Mouse (Mus musculus): ENCODE measurements at regions not wholly inside any gene's neighbourhood (a gene's known extent, or its start where the extent isn't known, plus 50 kb on each side); places are given as distances from the start of the nearest gene placed in this dataset.
A peak's percentile ranks its signal among the peaks of the same experiment; 100 is the strongest.

DNA sequence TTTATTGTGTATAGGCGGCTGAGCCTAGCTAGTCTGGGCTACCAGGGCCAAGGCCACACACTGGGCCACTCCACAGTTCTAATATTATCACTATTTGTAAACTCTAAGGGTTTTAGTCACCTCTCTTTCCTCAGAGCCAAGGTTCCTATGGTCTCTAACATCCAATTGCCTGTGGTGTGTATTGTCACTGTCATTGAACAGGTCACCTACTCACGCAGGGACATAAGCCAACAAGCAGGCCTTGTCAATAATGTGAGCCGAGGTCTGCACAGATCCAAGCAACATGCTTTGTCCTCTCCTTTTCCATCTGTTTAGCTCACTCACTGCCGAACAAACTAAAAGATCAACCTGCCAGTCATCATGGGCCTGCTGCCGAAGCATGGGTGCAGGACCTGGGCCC is 79.5 kb upstream of the Ywhaq start:
- WGBS = 75% methylated on average over 5 of the region's 5 CpGs
- Histone ChIP-seq H3K4me1 (replicated peaks; ENCODE audit: control insufficient read depth, insufficient read depth, low read length) (no peaks in the 10 kb centered on the region), H3K4me3 (ENCODE audit: low read depth, low read length) (no peak overlapping the region), H3K9me3 (ENCODE audit: control insufficient read depth, low read length) (no peaks in the 10 kb centered on the region), H3K27me3 (replicated peaks; ENCODE audit: control insufficient read depth, insufficient read depth, low read length) (no peaks in the 10 kb centered on the region), H3K4me2 (no peak overlapping the region), H3K27ac (ENCODE audit: low read depth, low read length) (no peak overlapping the region), H3K9ac (ENCODE audit: low read depth, low read length) (no peak overlapping the region), H3K36me3 (ENCODE audit: control insufficient read depth, insufficient read depth, low read length) (no peaks in the 10 kb centered on the region)
- DNase-seq (ENCODE audit: low spot score) (no peak), ATAC-seq (replicated peaks; ENCODE audit: low FRiP score) (no peak)

DNA sequence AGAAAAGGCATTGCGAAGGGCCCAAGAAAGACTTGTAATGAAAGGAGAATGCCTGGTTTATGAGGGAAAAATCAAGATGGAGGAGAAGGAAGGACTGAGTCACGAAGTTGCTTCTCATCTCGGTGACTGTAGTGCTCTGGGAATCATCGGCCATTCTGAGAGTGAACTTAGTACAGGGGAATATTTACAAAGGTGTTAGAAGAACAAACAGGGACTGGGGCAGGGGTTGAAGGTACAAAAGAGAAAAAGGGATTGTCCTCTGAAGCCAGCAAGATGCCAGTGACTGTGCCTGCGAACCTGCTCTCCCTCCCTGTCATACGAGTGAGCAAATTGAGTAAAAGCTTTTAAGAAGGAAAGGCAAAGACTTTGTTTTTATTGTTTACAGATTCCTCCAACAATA is 78.1 kb upstream of the Ywhaq start:
- Histone ChIP-seq H3K9me3 (ENCODE audit: control insufficient read depth, low read length) (no peaks in the 10 kb centered on the region), H3K4me3 (ENCODE audit: low read depth, low read length) (no peak overlapping the region), H3K27ac (ENCODE audit: low read depth, low read length) (no peak overlapping the region), H3K4me1 (replicated peaks; ENCODE audit: control insufficient read depth, insufficient read depth, low read length) (no peaks in the 10 kb centered on the region), H3K4me2 (no peak overlapping the region), H3K36me3 (ENCODE audit: control insufficient read depth, insufficient read depth, low read length) (no peaks in the 10 kb centered on the region), H3K9ac (ENCODE audit: low read depth, low read length) (no peak overlapping the region), H3K27me3 (replicated peaks; ENCODE audit: control insufficient read depth, insufficient read depth, low read length) (no peaks in the 10 kb centered on the region)
- ATAC-seq (replicated peaks; ENCODE audit: low FRiP score) (0 out of 2 replicates have a peak, but pooled peaks have one; percentile 36), DNase-seq (ENCODE audit: low spot score) (no peak)
- 76% methylated on average over 6 of the region's 6 CpGs for WGBS

DNA sequence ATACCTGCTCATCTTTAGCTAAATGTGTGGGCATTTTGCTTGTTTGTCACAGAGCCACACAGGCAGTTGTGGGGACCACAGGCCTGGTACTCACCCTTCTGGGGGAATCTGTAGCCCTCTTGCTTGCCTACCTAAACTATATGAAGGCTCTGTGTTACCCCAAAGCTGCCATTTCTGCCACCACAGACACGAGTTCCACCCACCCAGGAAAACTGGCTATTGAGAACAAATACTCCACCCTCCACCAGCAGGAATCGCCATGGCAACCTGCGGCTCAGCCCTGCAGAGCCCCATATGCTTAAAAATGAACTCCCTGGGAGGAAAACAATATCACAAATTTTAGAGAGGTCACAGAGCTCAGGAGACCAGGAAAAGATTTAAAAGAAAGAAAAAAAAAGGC is 76.0 kb upstream of the Ywhaq start:
- Histone ChIP-seq H3K4me3 (ENCODE audit: low read depth, low read length) (no peak overlapping the region), H3K9me3 (ENCODE audit: control insufficient read depth, low read length) (no peaks in the 10 kb centered on the region), H3K27me3 (replicated peaks; ENCODE audit: control insufficient read depth, insufficient read depth, low read length) (no peaks in the 10 kb centered on the region), H3K4me2 (no peak overlapping the region), H3K27ac (ENCODE audit: low read depth, low read length) (no peak overlapping the region), H3K4me1 (replicated peaks; ENCODE audit: control insufficient read depth, insufficient read depth, low read length) (no peaks in the 10 kb centered on the region), H3K9ac (ENCODE audit: low read depth, low read length) (no peak overlapping the region), H3K36me3 (ENCODE audit: control insufficient read depth, insufficient read depth, low read length) (no peaks in the 10 kb centered on the region)
- WGBS = 67% methylated on average over 3 of the region's 3 CpGs
- ATAC-seq (replicated peaks; ENCODE audit: low FRiP score) (no peak), DNase-seq (ENCODE audit: low spot score) (no peak)

DNA sequence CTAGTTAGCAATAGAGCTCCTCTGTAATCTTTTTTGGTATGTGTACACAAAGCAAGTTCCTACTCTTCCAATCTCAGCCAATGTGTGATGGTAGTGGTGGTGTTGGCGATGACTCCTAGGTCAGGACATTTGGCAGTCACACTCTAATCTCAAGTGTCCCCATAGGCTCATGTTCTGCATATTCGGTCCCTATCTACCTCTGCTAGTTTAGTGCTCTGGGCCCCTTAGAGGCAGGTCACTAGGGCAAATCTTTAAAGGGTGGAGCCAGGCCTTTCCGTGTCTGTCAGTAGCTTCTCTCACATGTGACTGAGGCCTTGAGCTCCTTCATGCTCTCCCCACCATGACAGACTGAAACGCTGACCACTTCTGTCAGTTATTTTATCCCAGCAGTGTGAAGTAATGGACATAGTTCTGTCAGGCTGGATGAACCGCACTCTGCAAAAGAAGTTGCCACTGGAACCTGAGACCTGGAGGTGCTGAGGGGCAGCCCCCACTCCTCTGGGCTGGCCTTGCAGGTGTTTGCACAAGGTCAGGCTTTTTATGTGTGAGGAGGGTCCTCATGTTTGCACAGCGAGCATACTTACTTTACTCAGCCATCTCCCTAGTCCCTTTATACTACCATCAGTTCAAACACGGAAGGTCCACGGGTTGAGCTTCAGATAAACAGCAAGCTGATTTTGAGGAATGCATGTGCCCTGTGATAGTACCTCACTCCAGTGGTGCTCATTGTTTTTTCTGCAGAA is 75.3 kb upstream of the Ywhaq start:
- H3K36me3 ChIP-seq (ENCODE audit: control insufficient read depth, insufficient read depth, low read length) = no peaks in the 10 kb centered on the region
- ATAC-seq (replicated peaks; ENCODE audit: low FRiP score) = no peak
- 67% methylated on average over 8 of the region's 8 CpGs for WGBS

DNA sequence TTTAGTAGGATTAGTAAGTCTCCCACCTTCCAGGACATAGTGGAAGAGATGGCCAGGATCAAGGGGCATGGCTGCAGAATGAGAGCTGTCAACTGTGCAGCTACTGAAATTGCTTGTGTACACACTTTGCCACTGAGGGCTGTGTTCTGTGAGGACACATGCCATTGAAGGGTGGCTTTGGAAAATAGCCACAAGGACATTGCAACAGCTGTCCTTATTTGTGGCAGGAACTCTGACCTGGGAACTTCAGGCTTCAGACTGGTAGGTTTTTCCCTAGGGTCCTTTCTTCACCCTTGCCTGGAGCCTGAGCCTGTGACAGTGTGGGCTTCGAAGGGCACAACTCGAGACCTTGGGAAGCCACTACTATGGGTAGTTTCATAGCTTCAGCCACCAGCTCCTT is 64.2 kb upstream of the Ywhaq start:
- Histone ChIP-seq H3K4me2 (no peak overlapping the region), H3K27ac (ENCODE audit: low read depth, low read length) (no peak overlapping the region), H3K36me3 (ENCODE audit: control insufficient read depth, insufficient read depth, low read length) (no peaks in the 10 kb centered on the region), H3K4me3 (ENCODE audit: low read depth, low read length) (no peak overlapping the region), H3K27me3 (replicated peaks; ENCODE audit: control insufficient read depth, insufficient read depth, low read length) (no peaks in the 10 kb centered on the region), H3K9me3 (ENCODE audit: control insufficient read depth, low read length) (no peaks in the 10 kb centered on the region), H3K4me1 (replicated peaks; ENCODE audit: control insufficient read depth, insufficient read depth, low read length) (no peaks in the 10 kb centered on the region), H3K9ac (ENCODE audit: low read depth, low read length) (no peak overlapping the region)
- ATAC-seq (replicated peaks; ENCODE audit: low FRiP score) (no peak), DNase-seq (ENCODE audit: low spot score) (no peak)
- WGBS = 57% methylated on average over 2 of the region's 2 CpGs

More for the DNA sequence above, 75.3 kb upstream of the Ywhaq start:
- Histone ChIP-seq H3K4me1 (replicated peaks; ENCODE audit: control insufficient read depth, insufficient read depth, low read length) (no peaks in the 10 kb centered on the region), H3K27ac (ENCODE audit: low read depth, low read length) (no peak overlapping the region), H3K9me3 (ENCODE audit: control insufficient read depth, low read length) (no peaks in the 10 kb centered on the region), H3K4me2 (no peak overlapping the region), H3K4me3 (ENCODE audit: low read depth, low read length) (no peak overlapping the region), H3K9ac (ENCODE audit: low read depth, low read length) (no peak overlapping the region), H3K27me3 (replicated peaks; ENCODE audit: control insufficient read depth, insufficient read depth, low read length) (no peaks in the 10 kb centered on the region)
- no peak for DNase-seq (ENCODE audit: low spot score)

DNA sequence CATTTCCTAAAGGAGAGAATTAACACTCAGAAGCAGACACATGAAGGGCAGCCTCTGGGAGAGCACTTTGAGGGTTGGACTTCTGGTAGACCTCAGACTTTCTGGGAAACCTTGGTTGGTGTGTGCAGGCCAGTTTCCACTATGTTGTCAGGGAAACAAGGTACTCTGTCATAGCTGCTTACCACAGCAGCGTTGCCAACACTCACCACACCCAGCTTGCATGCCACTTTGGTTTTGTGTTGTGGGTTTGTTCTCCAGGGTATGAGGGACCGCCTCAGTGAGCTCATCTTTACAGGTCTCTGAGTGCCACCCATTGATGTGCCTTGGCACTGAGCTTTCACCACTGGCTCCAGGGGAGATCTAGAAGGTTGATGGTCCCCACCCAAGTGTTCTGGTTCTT is 62.8 kb upstream of the Ywhaq start:
- Histone ChIP-seq H3K4me2 (no peak overlapping the region), H3K27me3 (replicated peaks; ENCODE audit: control insufficient read depth, insufficient read depth, low read length) (no peaks in the 10 kb centered on the region), H3K27ac (ENCODE audit: low read depth, low read length) (no peak overlapping the region), H3K9ac (ENCODE audit: low read depth, low read length) (no peak overlapping the region), H3K36me3 (ENCODE audit: control insufficient read depth, insufficient read depth, low read length) (no peaks in the 10 kb centered on the region), H3K4me3 (ENCODE audit: low read depth, low read length) (no peak overlapping the region), H3K4me1 (replicated peaks; ENCODE audit: control insufficient read depth, insufficient read depth, low read length) (no peaks in the 10 kb centered on the region), H3K9me3 (ENCODE audit: control insufficient read depth, low read length) (no peaks in the 10 kb centered on the region)
- ATAC-seq (replicated peaks; ENCODE audit: low FRiP score) = no peak
- 74% methylated on average over 2 of the region's 2 CpGs for WGBS
- no peak for DNase-seq (ENCODE audit: low spot score)

DNA sequence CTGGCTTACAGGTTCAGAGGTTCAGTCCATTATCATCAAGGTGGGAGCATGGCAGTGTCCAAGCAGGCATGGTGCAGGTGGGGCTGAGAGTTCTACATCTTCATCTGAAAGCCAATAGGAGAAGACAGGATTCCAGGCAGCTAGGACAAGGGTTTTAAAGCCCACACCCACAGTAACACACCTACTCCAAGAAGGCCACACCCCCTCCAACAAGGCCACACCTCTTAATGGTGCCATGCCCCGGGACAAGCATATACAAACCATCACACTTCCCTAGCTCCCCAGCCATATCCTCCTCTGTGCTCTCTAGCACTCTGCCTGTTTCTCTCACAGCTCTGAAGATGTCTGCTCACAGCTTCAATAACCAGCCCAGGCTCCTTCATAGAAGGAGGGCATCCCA is 61.8 kb upstream of the Ywhaq start:
- Histone ChIP-seq H3K27ac (ENCODE audit: low read depth, low read length) (no peak overlapping the region), H3K4me2 (no peak overlapping the region), H3K4me1 (replicated peaks; ENCODE audit: control insufficient read depth, insufficient read depth, low read length) (no peaks in the 10 kb centered on the region), H3K9ac (ENCODE audit: low read depth, low read length) (no peak overlapping the region), H3K36me3 (ENCODE audit: control insufficient read depth, insufficient read depth, low read length) (no peaks in the 10 kb centered on the region), H3K4me3 (ENCODE audit: low read depth, low read length) (no peak overlapping the region), H3K27me3 (replicated peaks; ENCODE audit: control insufficient read depth, insufficient read depth, low read length) (no peaks in the 10 kb centered on the region), H3K9me3 (ENCODE audit: control insufficient read depth, low read length) (no peaks in the 10 kb centered on the region)
- no peak for DNase-seq (ENCODE audit: low spot score)
- ATAC-seq (replicated peaks; ENCODE audit: low FRiP score) = no peak
- 29% methylated on average over 1 of the region's 1 CpGs for WGBS

DNA sequence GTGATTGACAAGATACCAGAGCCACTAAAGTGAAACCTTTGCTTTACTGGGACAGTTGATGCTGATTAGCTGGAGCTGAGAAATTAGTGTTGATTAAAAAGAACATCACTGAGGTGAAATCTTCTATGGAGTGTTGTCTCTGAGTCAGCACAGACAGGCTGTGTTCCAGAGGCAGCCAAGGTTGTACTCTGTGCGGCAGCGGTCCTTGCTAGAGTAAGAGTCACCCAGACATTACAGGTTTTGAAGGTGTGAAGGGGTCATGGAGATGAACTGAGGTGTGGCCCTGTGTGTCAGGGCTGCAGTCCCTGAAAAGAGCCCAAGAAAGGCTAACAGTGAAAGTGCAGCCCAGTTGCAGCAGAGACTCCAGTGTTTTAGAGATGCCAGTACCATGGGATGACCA is 59.1 kb upstream of the Ywhaq start:
- no peak overlapping the region for H3K4me2 ChIP-seq
- DNase-seq (ENCODE audit: low spot score) = no peak
- no peak overlapping the region for H3K9ac ChIP-seq (ENCODE audit: low read depth, low read length)
- ATAC-seq (replicated peaks; ENCODE audit: low FRiP score) = no peak
- no peaks in the 10 kb centered on the region for H3K36me3 ChIP-seq (ENCODE audit: control insufficient read depth, insufficient read depth, low read length)
- H3K27ac ChIP-seq (ENCODE audit: low read depth, low read length) = no peak overlapping the region
- H3K27me3 ChIP-seq (replicated peaks; ENCODE audit: control insufficient read depth, insufficient read depth, low read length) = no peaks in the 10 kb centered on the region
- 77% methylated on average over 2 of the region's 2 CpGs for WGBS
- no peak overlapping the region for H3K4me3 ChIP-seq (ENCODE audit: low read depth, low read length)
- H3K4me1 ChIP-seq (replicated peaks; ENCODE audit: control insufficient read depth, insufficient read depth, low read length) = no peaks in the 10 kb centered on the region
- no peaks in the 10 kb centered on the region for H3K9me3 ChIP-seq (ENCODE audit: control insufficient read depth, low read length)

DNA sequence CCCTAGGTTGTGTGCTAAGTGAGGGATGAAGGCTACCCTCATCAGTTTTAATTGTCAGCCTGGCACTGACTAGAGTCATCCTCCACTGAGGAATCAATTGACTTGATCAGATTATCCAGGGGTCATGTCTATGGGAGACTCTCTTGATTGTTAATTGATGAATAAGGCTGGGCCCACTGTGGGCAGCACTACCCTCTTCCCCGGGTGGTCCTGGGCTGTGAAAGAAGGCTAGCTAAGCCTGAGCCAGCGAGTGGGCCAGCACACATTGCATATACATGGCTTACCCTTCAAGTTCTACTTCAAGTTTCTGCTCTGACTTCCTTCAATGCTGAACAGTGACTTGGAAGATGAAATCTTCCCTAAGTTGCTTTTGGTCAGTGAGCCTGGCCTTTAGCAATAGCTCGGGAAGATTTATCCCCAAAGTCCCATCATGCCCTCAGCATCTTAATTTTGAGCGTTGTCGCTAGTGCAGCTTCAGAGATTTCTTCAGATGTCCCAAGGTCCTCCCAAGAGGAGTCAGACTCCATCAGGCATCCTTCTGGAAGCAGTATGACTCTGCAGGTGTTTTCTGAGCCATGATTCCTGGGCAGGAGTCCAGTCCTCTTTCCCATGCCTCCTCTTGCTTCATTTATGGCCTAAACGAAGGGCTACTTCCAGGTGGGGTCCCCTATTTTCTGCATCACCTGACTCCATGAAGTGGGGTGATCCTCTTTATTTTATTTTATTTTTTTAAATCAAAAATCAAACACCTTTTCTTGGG is 55.7 kb upstream of the Ywhaq start:
- no peak for ATAC-seq (replicated peaks; ENCODE audit: low FRiP score)
- no peak for DNase-seq (ENCODE audit: low spot score)
- H3K9ac ChIP-seq (ENCODE audit: low read depth, low read length) = no peak overlapping the region
- no peak overlapping the region for H3K4me2 ChIP-seq
- H3K36me3 ChIP-seq (ENCODE audit: control insufficient read depth, insufficient read depth, low read length) = no peaks in the 10 kb centered on the region
- no peak overlapping the region for H3K4me3 ChIP-seq (ENCODE audit: low read depth, low read length)
- 88% methylated on average over 6 of the region's 6 CpGs for WGBS
- no peaks in the 10 kb centered on the region for H3K27me3 ChIP-seq (replicated peaks; ENCODE audit: control insufficient read depth, insufficient read depth, low read length)
- no peak overlapping the region for H3K27ac ChIP-seq (ENCODE audit: low read depth, low read length)
- H3K4me1 ChIP-seq (replicated peaks; ENCODE audit: control insufficient read depth, insufficient read depth, low read length) = no peaks in the 10 kb centered on the region
- no peaks in the 10 kb centered on the region for H3K9me3 ChIP-seq (ENCODE audit: control insufficient read depth, low read length)
